19 mouse cellular contexts compared by ENCODE assay signal in the genomic region with DNA sequence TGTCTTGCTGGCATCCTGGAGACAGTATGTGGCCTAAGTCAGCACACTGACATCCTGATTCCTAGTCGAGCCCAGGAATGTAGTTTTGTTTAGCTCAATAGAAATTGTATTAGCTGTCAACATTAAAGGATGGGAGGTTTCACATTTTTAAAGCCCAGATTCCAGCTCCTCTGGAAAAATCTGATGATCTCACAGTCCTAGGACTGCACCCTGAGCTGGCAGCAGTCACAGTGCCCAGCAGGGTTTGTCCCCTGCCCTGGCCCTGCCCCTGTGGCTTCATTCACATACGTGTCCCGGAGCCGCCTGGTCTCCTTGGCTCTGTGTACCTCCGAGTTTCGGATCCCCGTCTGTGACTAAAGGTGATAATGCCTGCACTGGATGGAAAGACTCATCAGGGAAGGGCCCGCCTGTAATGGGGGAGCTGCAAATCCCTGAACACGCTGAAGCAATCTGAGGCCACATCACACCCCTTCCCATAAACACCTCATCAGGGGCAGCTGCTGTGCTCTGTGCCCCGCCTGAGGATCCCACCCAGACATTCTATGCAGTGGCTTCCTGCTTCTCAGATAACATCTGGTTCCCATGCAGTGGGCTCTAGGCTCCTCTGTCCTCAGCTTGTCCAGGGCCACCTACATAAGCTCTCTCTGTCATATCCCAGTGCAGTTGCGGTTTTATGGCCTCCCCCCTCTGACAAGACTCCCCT. TPM values are rescaled to one million over a fixed set of nuclear protein-coding genes. Genes with fewer than 3 reads are reported as not detected.
A peak's percentile ranks its signal among the peaks of the same experiment; 100 is the strongest.
DNase-seq lines count a peak whose midpoint lies in the region; ATAC-seq and TF ChIP-seq lines count a peak whose summit lies in the region.
"Had no signal": no experiment of that assay in that cellular context is flagged by ENCODE, and none has a peak within 500 bp of the region (broad histone marks: within the 10 kb centered on the region; RNA-seq: fewer than 3 reads in every experiment).

No protein-coding gene starts in this region.

- DNase-seq in hindbrain, embryonic 10.5 days (ENCODE audit: low spot score) = no peak
- no peak for DNase-seq in MN1 (ENCODE audit: low spot score)
- DNase-seq in testis, postnatal 10 days (ENCODE audit: low spot score) = no peak
- DNase-seq: cerebellum, adult 9-10 months; forebrain, postnatal 0 days; gastrocnemius, postnatal 25 days; kidney, adult 11 months; kidney, postnatal 4 days; liver, embryonic 13.5 days; right cerebral cortex, adult 18-20 months; thymus, adult 18-20 months had no signal

- H3K4me1 ChIP-seq in hindbrain, embryonic 10.5 days (replicated peaks) = peaks cover 8% of the 10 kb centered on the region; the same call in 1 of the 2 replicates
- peaks cover 7% of the 10 kb centered on the region; the same call in 1 of the 2 replicates for H3K4me1 ChIP-seq in hindbrain, embryonic 12.5 days
- no peaks in the 10 kb centered on the region for H3K4me1 ChIP-seq in ES-Bruce4 (ENCODE audit: control insufficient read depth, insufficient read depth, low read length)
- peaks cover 17% of the 10 kb centered on the region for H3K4me1 ChIP-seq in embryonic facial prominence, embryonic 13.5 days
- H3K4me1 ChIP-seq in limb, embryonic 15.5 days = peaks cover 28% of the 10 kb centered on the region

- no peak for TF ChIP-seq EP300 in ES-Bruce4 (IDR thresholded peaks at IDR 0.05; ENCODE audit: insufficient read depth, low read depth, low read length)

- H3K4me2 ChIP-seq in hindbrain, embryonic 12.5 days (replicated peaks) = no peak overlapping the region
- H3K4me2 ChIP-seq in embryonic facial prominence, embryonic 13.5 days = no peak overlapping the region
- H3K4me2 ChIP-seq in limb, embryonic 15.5 days = 0 out of 2 replicates have a peak overlapping the region, but pooled peaks have one; percentile 2
- H3K4me2 ChIP-seq: liver, embryonic 13.5 days had no signal

- H3K9ac ChIP-seq in hindbrain, embryonic 12.5 days = no peak overlapping the region
- no peak overlapping the region for H3K9ac ChIP-seq in ES-Bruce4 (ENCODE audit: low read depth, poor library complexity, severe bottlenecking)
- no peak overlapping the region for H3K9ac ChIP-seq in embryonic facial prominence, embryonic 13.5 days
- H3K9ac ChIP-seq in limb, embryonic 15.5 days = no peak overlapping the region
- H3K9ac ChIP-seq: forebrain, postnatal 0 days; liver, embryonic 13.5 days had no signal

- no peak for TF ChIP-seq CTCF in ES-Bruce4 (IDR thresholded peaks at IDR 0.05; ENCODE audit: low read depth, low read length)

- H3K36me3 ChIP-seq in hindbrain, embryonic 10.5 days = no peaks in the 10 kb centered on the region
- H3K36me3 ChIP-seq in hindbrain, embryonic 12.5 days = no peaks in the 10 kb centered on the region
- no peaks in the 10 kb centered on the region for H3K36me3 ChIP-seq in ES-Bruce4 (ENCODE audit: control insufficient read depth, insufficient read depth, low read length, poor library complexity, severe bottlenecking)
- H3K36me3 ChIP-seq in embryonic facial prominence, embryonic 13.5 days = no peaks in the 10 kb centered on the region
- H3K36me3 ChIP-seq in limb, embryonic 15.5 days = no peaks in the 10 kb centered on the region
- H3K36me3 ChIP-seq: liver, embryonic 13.5 days had no signal

- WGBS in hindbrain, embryonic 10.5 days = 76% methylated on average over 11 of the region's 11 CpGs
- WGBS in hindbrain, embryonic 12.5 days = 77% methylated on average over 11 of the region's 11 CpGs
- 52% methylated on average over 11 of the region's 11 CpGs for WGBS in embryonic facial prominence, embryonic 13.5 days
- WGBS in limb, embryonic 15.5 days = 15% methylated on average over 11 of the region's 11 CpGs

- H3K27ac ChIP-seq in hindbrain, embryonic 10.5 days = peak overlapping the region; percentile 1; the same call in 1 of the 2 replicates
- no peak overlapping the region for H3K27ac ChIP-seq in hindbrain, embryonic 12.5 days
- no peak overlapping the region for H3K27ac ChIP-seq in ES-Bruce4 (ENCODE audit: insufficient read depth, low read length)
- peak overlapping the region; percentile 66 for H3K27ac ChIP-seq in embryonic facial prominence, embryonic 13.5 days
- peak overlapping the region; percentile 77 for H3K27ac ChIP-seq in limb, embryonic 15.5 days
- H3K27ac ChIP-seq: liver, embryonic 13.5 days had no signal

- TF ChIP-seq POLR2A in ES-Bruce4 (IDR thresholded peaks at IDR 0.05; ENCODE audit: insufficient read depth, low read length) = no peak

- H3K4me3 ChIP-seq in hindbrain, embryonic 10.5 days = no peak overlapping the region
- no peak overlapping the region for H3K4me3 ChIP-seq in hindbrain, embryonic 12.5 days
- 0 out of 2 replicates have a peak overlapping the region, but pooled peaks have one; percentile 2 for H3K4me3 ChIP-seq in ES-Bruce4 (ENCODE audit: low read depth, low read length)
- no peak overlapping the region for H3K4me3 ChIP-seq in embryonic facial prominence, embryonic 13.5 days
- no peak overlapping the region for H3K4me3 ChIP-seq in limb, embryonic 15.5 days
- H3K4me3 ChIP-seq: liver, embryonic 13.5 days; megakaryocyte, embryonic 14.5 days had no signal

- H3K9me3 ChIP-seq in hindbrain, embryonic 10.5 days = peaks cover 6% of the 10 kb centered on the region
- no peaks in the 10 kb centered on the region for H3K9me3 ChIP-seq in hindbrain, embryonic 12.5 days (replicated peaks)
- no peaks in the 10 kb centered on the region for H3K9me3 ChIP-seq in ES-Bruce4 (replicated peaks; ENCODE audit: control insufficient read depth, insufficient read depth, low read length, poor library complexity, severe bottlenecking)
- H3K9me3 ChIP-seq in embryonic facial prominence, embryonic 13.5 days = peaks cover 6% of the 10 kb centered on the region; the same call in 1 of the 2 replicates
- H3K9me3 ChIP-seq in limb, embryonic 15.5 days = 0 out of 2 replicates have a peak, but pooled peaks cover 8% of the 10 kb centered on the region
- H3K9me3 ChIP-seq: liver, embryonic 13.5 days had no signal

- no peaks in the 10 kb centered on the region for H3K27me3 ChIP-seq in hindbrain, embryonic 10.5 days (ENCODE audit: insufficient read depth, poor library complexity, severe bottlenecking)
- H3K27me3 ChIP-seq in hindbrain, embryonic 12.5 days = no peaks in the 10 kb centered on the region
- no peaks in the 10 kb centered on the region for H3K27me3 ChIP-seq in ES-Bruce4 (ENCODE audit: control insufficient read depth, insufficient read depth, low read length, poor library complexity, severe bottlenecking)
- H3K27me3 ChIP-seq in embryonic facial prominence, embryonic 13.5 days = no peaks in the 10 kb centered on the region
- H3K27me3 ChIP-seq in limb, embryonic 15.5 days = no peaks in the 10 kb centered on the region
- H3K27me3 ChIP-seq: liver, embryonic 13.5 days; Patski had no signal

- no peak for ATAC-seq in hindbrain, embryonic 12.5 days (ENCODE audit: low FRiP score)
- ATAC-seq in embryonic facial prominence, embryonic 13.5 days (ENCODE audit: insufficient number of reproducible peaks, insufficient read depth, low FRiP score, low TSS enrichment, low read depth) = peak; percentile 56
- ATAC-seq in limb, embryonic 15.5 days (ENCODE audit: insufficient number of reproducible peaks, low FRiP score, low TSS enrichment, low read depth) = peak; percentile 86
- ATAC-seq in monocyte, adult 5-6 weeks (replicated peaks; ENCODE audit: insufficient number of reproducible peaks, low FRiP score, low TSS enrichment, poor library complexity, severe bottlenecking) = no peak
- ATAC-seq: CD4-positive, CD25-positive, alpha-beta regulatory T cell, adult 4 months; forebrain, postnatal 0 days; Patski had no signal

RNA-seq across cellular contexts. Expression of gene Prelp, which starts 20.1 kb away (rescaled TPM):
- polyA plus RNA-seq in hindbrain, embryonic 10.5 days (2016; fragmentation: Nextera tagmentation; extraction: Ambion mirVana) = 0.71 and 1.7 TPM in 2 replicates
- 7.2 and 10.5 TPM in 2 replicates for polyA plus RNA-seq in hindbrain, embryonic 12.5 days (2016; fragmentation: Nextera tagmentation; extraction: Ambion mirVana)
- 0.37 TPM in 1 of 2 replicates, not detected in the other for polyA plus RNA-seq in ES-Bruce4 (2011; ENCODE audit: insufficient read depth, insufficient read length, low read depth, missing spikeins)
- polyA plus RNA-seq in embryonic facial prominence, embryonic 13.5 days (2015; fragmentation: Nextera tagmentation; extraction: Ambion mirVana) = 3.3 and 5.0 TPM in 2 replicates
- 17.9 and 20.3 TPM in 2 replicates for polyA plus RNA-seq in limb, embryonic 15.5 days (2015; fragmentation: Nextera tagmentation; extraction: Ambion mirVana)
- not detected in 3 replicates for total RNA-seq in monocyte, adult 5-6 weeks (2017)
- polyA plus RNA-seq: CD4-positive, CD25-positive, alpha-beta regulatory T cell, adult 4 months had no signal

RNA-seq across cellular contexts. Expression of gene Optc, which starts 33.5 kb away (rescaled TPM):
- polyA plus RNA-seq in hindbrain, embryonic 10.5 days (2016; fragmentation: Nextera tagmentation; extraction: Ambion mirVana) = 2.1 and 3.6 TPM in 2 replicates
- polyA plus RNA-seq in hindbrain, embryonic 12.5 days (2016; fragmentation: Nextera tagmentation; extraction: Ambion mirVana) = 2.0 and 4.0 TPM in 2 replicates
- polyA plus RNA-seq in ES-Bruce4 (2011; ENCODE audit: insufficient read depth, insufficient read length, low read depth, missing spikeins) = not detected in 2 replicates
- 0.81 and 1.0 TPM in 2 replicates for polyA plus RNA-seq in embryonic facial prominence, embryonic 13.5 days (2015; fragmentation: Nextera tagmentation; extraction: Ambion mirVana)
- polyA plus RNA-seq in limb, embryonic 15.5 days (2015; fragmentation: Nextera tagmentation; extraction: Ambion mirVana) = 0.71 and 0.83 TPM in 2 replicates
- total RNA-seq in monocyte, adult 5-6 weeks (2017) = not detected in 3 replicates
- polyA plus RNA-seq: CD4-positive, CD25-positive, alpha-beta regulatory T cell, adult 4 months had no signal

Comparison
In these comparisons a context has a peak if more than half of its experiments do, and no peak if none do; other contexts are left out.
1. H3K27ac ChIP-seq: peak in hindbrain, embryonic 10.5 days (single experiment), embryonic facial prominence, embryonic 13.5 days (single experiment) and limb, embryonic 15.5 days (single experiment); none in hindbrain, embryonic 12.5 days (single experiment) and ES-Bruce4 (single experiment).
2. ATAC-seq: peak in embryonic facial prominence, embryonic 13.5 days (single experiment) and limb, embryonic 15.5 days (single experiment); none in hindbrain, embryonic 12.5 days (single experiment) and monocyte, adult 5-6 weeks (single experiment).